Mouse (Mus musculus) midbrain, embryonic 16.5 days (tissue): ENCODE results near the gene Mb. TPM values are rescaled to one million over a fixed set of nuclear protein-coding genes. Genes with fewer than 3 reads are reported as not detected.
"Not testable (repeated sequence)": the region's sequence is repeated elsewhere in the genome, so short reads cannot be mapped to it uniquely, and the experiment has no call there.

Source experiments
- ATAC-seq: fragments of 200-750 bp; cut with Nextera tagmentation; 2 replicates; pipeline ENCODE4 v1.8.0; 2017; ENCODE audit warnings: moderate TSS enrichment
- H3K27ac ChIP-seq: fragments of 300-500 bp; sonication (generic); 2 replicates; pipeline ENCODE4 v1.5.1; 2014; ENCODE audit warnings: mild to moderate bottlenecking, low read length, mixed read lengths
- H3K27me3 ChIP-seq: fragments of 300-500 bp; sonication (generic); 2 replicates; pipeline ENCODE4 v1.6.1; 2014; ENCODE audit warnings: low read depth, low read length, mixed read lengths; ENCODE audit not compliant: control insufficient read depth, insufficient read depth
- H3K36me3 ChIP-seq: fragments of 300-500 bp; sonication (generic); 2 replicates; pipeline ENCODE4 v1.6.1; 2014; ENCODE audit warnings: mild to moderate bottlenecking, low read length, moderate library complexity, mixed read lengths; ENCODE audit not compliant: control insufficient read depth, insufficient read depth
- H3K4me1 ChIP-seq: fragments of 300-500 bp; sonication (generic); 2 replicates; pipeline ENCODE4 v1.6.1; 2014; ENCODE audit warnings: mild to moderate bottlenecking, low read length, mixed read lengths; ENCODE audit not compliant: control insufficient read depth, insufficient read depth
- H3K4me2 ChIP-seq: fragments of 300-500 bp; sonication (generic); 2 replicates; pipeline ENCODE4 v1.6.1; 2014; ENCODE audit warnings: mild to moderate bottlenecking, low read length, mixed read lengths
- H3K4me3 ChIP-seq: fragments of 300-500 bp; sonication (generic); 2 replicates; pipeline ENCODE4 v1.5.1; 2014; ENCODE audit warnings: low read depth, mild to moderate bottlenecking, low read length, moderate library complexity, mixed read lengths
- H3K9ac ChIP-seq: fragments of 300-500 bp; sonication (generic); 2 replicates; pipeline ENCODE4 v1.6.1; 2014; ENCODE audit warnings: low read depth, low read length, mixed read lengths
- H3K9me3 ChIP-seq: fragments of 300-500 bp; sonication (generic); replicated peaks from 2 replicates; pipeline ENCODE4 v1.6.1; 2014; ENCODE audit warnings: mild to moderate bottlenecking, low read length, mixed read lengths; ENCODE audit not compliant: control insufficient read depth, poor library complexity, severe bottlenecking
- WGBS: fragments of 180-500 bp; shearing (Covaris S2); extraction: QIAGEN DNeasy Blood & Tissue Kit; methylation state at CpG from one replicate; pipeline ENCODE4 v1.1.7; 2014; 5-methylcytosine and 5-hydroxymethylcytosine counted together
- polyA plus RNA-seq: library from polyadenylated mRNA; unstranded; fragments of >200 nt; fragmentation: Nextera tagmentation; extraction: Ambion mirVana; gene quantifications from 2 replicates; pipeline ENCODE4 v1.2.1, GENCODE M21; 2015

Mb gene
- polyA plus RNA-seq, 1 experiment from 2014 or later: 0.40 TPM

GRCm38 (mm10) chr15:77071501-77071900, 21.0 kb upstream of the Mb start:
- Histone ChIP-seq H3K9me3 (no peaks in the 10 kb centered on the region), H3K27me3 (no peaks in the 10 kb centered on the region), H3K4me3 (no peak overlapping the region), H3K4me1 (peaks cover 5% of the 10 kb centered on the region; the same call in 1 of the 2 replicates), H3K4me2 (peak overlapping the region; percentile 36), H3K9ac (no peak overlapping the region), H3K27ac (no peak overlapping the region), H3K36me3 (peaks cover 2% of the 10 kb centered on the region; the same call in 1 of the 2 replicates)
- ATAC-seq: peak; percentile 55
- WGBS: 23% methylated on average over 10 of the region's 10 CpGs

DNA sequence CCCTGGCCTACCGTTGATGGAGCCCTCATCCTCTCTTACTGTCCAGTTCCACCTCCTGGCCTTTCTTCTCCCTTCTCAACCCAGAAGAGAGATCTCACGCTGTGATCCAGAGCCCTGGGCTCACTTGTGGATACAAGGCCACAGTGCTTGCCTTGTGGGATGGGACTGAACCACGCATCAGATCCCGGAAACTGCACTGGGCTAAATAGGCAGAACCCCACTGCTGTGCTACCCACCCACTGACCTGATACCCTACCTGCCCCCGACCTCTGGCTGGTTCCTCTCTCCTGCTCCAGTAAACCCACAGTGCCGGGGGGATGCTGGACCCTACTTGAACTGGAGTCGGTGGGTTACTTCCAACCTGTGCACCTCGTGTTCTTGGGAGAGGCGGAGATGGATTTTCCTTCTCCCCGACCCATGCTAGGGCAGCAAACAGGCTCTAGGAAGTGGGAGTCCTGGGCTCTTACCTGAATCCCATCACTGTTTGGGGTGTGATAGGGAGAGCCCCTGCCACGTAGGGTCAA, 20.3 kb upstream of the Mb start:
- H3K36me3 ChIP-seq: no peaks in the 10 kb centered on the region
- 87% methylated on average over 11 of the region's 11 CpGs for WGBS
- no peaks in the 10 kb centered on the region for H3K27me3 ChIP-seq
- no peak overlapping the region for H3K4me2 ChIP-seq
- no peak for ATAC-seq
- no peak overlapping the region for H3K27ac ChIP-seq
- peaks cover 5% of the 10 kb centered on the region; the same call in 1 of the 2 replicates for H3K4me1 ChIP-seq
- H3K9ac ChIP-seq: no peak overlapping the region
- H3K9me3 ChIP-seq: no peaks in the 10 kb centered on the region
- H3K4me3 ChIP-seq: no peak overlapping the region

GRCm38 (mm10) chr15:77069019-77069418, 18.5 kb upstream of the Mb start:
- Histone ChIP-seq H3K27ac (no peak overlapping the region), H3K4me3 (no peak overlapping the region), H3K4me1 (peaks cover 5% of the 10 kb centered on the region; the same call in 1 of the 2 replicates), H3K27me3 (no peaks in the 10 kb centered on the region), H3K36me3 (no peaks in the 10 kb centered on the region), H3K9me3 (no peaks in the 10 kb centered on the region), H3K4me2 (no peak overlapping the region), H3K9ac (no peak overlapping the region)
- ATAC-seq: no peak
- WGBS: 90% methylated on average over 3 of the region's 3 CpGs

DNA sequence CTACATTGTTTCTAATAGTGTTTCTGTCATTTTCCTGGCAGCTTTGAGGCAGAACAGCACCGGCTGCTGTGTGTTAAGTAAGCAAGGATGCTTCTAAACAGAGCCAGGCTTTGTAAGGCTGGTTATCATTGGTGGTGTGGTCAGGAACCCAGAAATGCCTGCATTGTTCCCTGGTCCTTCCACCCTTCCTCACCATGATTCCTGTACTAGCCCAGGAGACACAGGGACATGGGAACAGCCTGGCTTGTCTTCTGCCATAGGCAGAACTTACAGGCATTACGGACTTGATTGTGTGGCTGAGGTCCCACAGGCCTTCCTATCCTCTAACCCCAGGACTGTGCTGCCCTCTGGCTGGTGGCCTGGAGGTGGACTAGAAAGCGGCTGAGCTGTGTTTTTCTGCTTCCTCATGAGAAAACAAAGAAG, 18.0 kb upstream of the Mb start:
- no peak overlapping the region for H3K4me2 ChIP-seq
- peaks cover 5% of the 10 kb centered on the region; the same call in 1 of the 2 replicates for H3K4me1 ChIP-seq
- no peak overlapping the region for H3K4me3 ChIP-seq
- H3K27ac ChIP-seq: no peak overlapping the region
- no peaks in the 10 kb centered on the region for H3K9me3 ChIP-seq
- H3K27me3 ChIP-seq: no peaks in the 10 kb centered on the region
- no peak for ATAC-seq
- WGBS: 66% methylated on average over 3 of the region's 3 CpGs
- no peak overlapping the region for H3K9ac ChIP-seq
- H3K36me3 ChIP-seq: no peaks in the 10 kb centered on the region

GRCm38 (mm10) chr15:77066233-77066632, 15.8 kb upstream of the Mb start:
- Histone ChIP-seq H3K27ac (no peak overlapping the region), H3K4me3 (no peak overlapping the region), H3K9me3 (no peaks in the 10 kb centered on the region), H3K36me3 (no peaks in the 10 kb centered on the region), H3K9ac (no peak overlapping the region), H3K27me3 (no peaks in the 10 kb centered on the region), H3K4me1 (no peaks in the 10 kb centered on the region; the same call in 1 of the 2 replicates), H3K4me2 (no peak overlapping the region)
- ATAC-seq: no peak
- 90% methylated on average over 6 of the region's 6 CpGs for WGBS

GRCm38 (mm10) chr15:77065259-77065852, 14.9 kb upstream of the Mb start:
- no peaks in the 10 kb centered on the region for H3K4me1 ChIP-seq
- ATAC-seq: no peak
- H3K4me2 ChIP-seq: no peak overlapping the region
- H3K9me3 ChIP-seq: no peaks in the 10 kb centered on the region
- H3K27ac ChIP-seq: no peak overlapping the region
- no peaks in the 10 kb centered on the region for H3K27me3 ChIP-seq
- no peaks in the 10 kb centered on the region for H3K36me3 ChIP-seq
- WGBS: 94% methylated on average over 6 of the region's 6 CpGs
- H3K4me3 ChIP-seq: no peak overlapping the region
- H3K9ac ChIP-seq: no peak overlapping the region

GRCm38 (mm10) chr15:77062746-77063145, 12.3 kb upstream of the Mb start:
- Histone ChIP-seq H3K27me3 (no peaks in the 10 kb centered on the region), H3K4me3 (no peak overlapping the region), H3K9me3 (no peaks in the 10 kb centered on the region), H3K9ac (no peak overlapping the region), H3K36me3 (no peaks in the 10 kb centered on the region), H3K27ac (no peak overlapping the region), H3K4me2 (no peak overlapping the region), H3K4me1 (no peaks in the 10 kb centered on the region)
- no peak for ATAC-seq

DNA sequence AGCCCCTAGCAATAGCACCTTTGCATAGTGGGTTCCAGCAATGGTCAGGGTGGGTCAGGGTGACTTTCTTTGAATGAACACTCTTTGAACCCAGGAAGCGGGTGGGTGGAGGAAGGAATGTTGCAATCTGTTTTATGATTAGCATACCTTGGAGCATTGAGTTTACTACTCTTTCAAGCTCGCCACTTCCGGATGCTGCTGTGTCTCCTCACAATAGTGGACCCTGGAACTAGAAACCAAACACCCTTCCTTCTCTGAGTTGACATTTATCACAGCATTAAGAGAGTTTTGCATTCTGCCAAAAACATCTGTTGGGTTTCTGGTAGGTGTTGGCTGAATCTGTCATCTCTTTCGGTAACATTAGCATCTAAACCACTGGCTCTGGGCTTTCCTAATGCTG, 8.9 kb upstream of the Mb start:
- H3K4me3 ChIP-seq, H3K27me3 ChIP-seq, H3K27ac ChIP-seq, H3K4me2 ChIP-seq, H3K9me3 ChIP-seq, H3K36me3 ChIP-seq, H3K9ac ChIP-seq, ATAC-seq, H3K4me1 ChIP-seq: not testable (repeated sequence)
- WGBS: 98% methylated on average over 4 of the region's 4 CpGs

GRCm38 (mm10) chr15:77058566-77058965, 8.1 kb upstream of the Mb start:
- Histone ChIP-seq H3K9me3 (no peaks in the 10 kb centered on the region), H3K4me3 (no peak overlapping the region), H3K4me2 (no peak overlapping the region), H3K36me3 (no peaks in the 10 kb centered on the region), H3K27ac (no peak overlapping the region), H3K9ac (no peak overlapping the region), H3K27me3 (no peaks in the 10 kb centered on the region), H3K4me1 (peaks cover 8% of the 10 kb centered on the region)
- ATAC-seq: no peak
